11 mouse cellular contexts compared by ENCODE assay signal in genomic region chr12:79531809-79532798, GRCm38 (mm10).
DNase-seq lines count a peak whose midpoint lies in the region; ATAC-seq lines count a peak whose summit lies in the region.
"Had no signal": no experiment of that assay in that cellular context is flagged by ENCODE, and none has a peak within 500 bp of the region (broad histone marks: within the 10 kb centered on the region; RNA-seq: fewer than 3 reads in every experiment).

No protein-coding gene starts in this region.

- H3K36me3 ChIP-seq in intestine, embryonic 15.5 days = no peaks in the 10 kb centered on the region
- H3K36me3 ChIP-seq in liver, embryonic 13.5 days = no peaks in the 10 kb centered on the region
- no peaks in the 10 kb centered on the region for H3K36me3 ChIP-seq in midbrain, embryonic 11.5 days (ENCODE audit: control insufficient read depth, insufficient read depth, low read length)

- intact Hi-C loops in heart, postnatal 14 days (cut with DNase I) = no loop called here

- WGBS in intestine, embryonic 15.5 days = 47% methylated on average over 5 of the region's 5 CpGs
- 63% methylated on average over 5 of the region's 5 CpGs for WGBS in liver, embryonic 13.5 days (ENCODE audit: insufficient replicate concordance)
- WGBS in midbrain, embryonic 11.5 days = 81% methylated on average over 5 of the region's 5 CpGs

- no peaks in the 10 kb centered on the region for H3K9me3 ChIP-seq in intestine, embryonic 15.5 days
- H3K9me3 ChIP-seq in liver, embryonic 13.5 days (replicated peaks) = no peaks in the 10 kb centered on the region
- H3K9me3 ChIP-seq in midbrain, embryonic 11.5 days (ENCODE audit: control insufficient read depth, low read length) = no peaks in the 10 kb centered on the region

- H3K27me3 ChIP-seq in intestine, embryonic 15.5 days (replicated peaks) = no peaks in the 10 kb centered on the region
- no peaks in the 10 kb centered on the region for H3K27me3 ChIP-seq in liver, embryonic 13.5 days
- H3K27me3 ChIP-seq in midbrain, embryonic 11.5 days (ENCODE audit: control insufficient read depth, insufficient read depth, low read length) = no peaks in the 10 kb centered on the region
- H3K27me3 ChIP-seq: megakaryocyte, embryonic 14.5 days had no signal

- ATAC-seq in intestine, embryonic 15.5 days = peak; percentile 85
- ATAC-seq in liver, embryonic 13.5 days (ENCODE audit: low read depth) = peak; percentile 51; the same call in 1 of the 2 replicates
- ATAC-seq in midbrain, embryonic 11.5 days (ENCODE audit: low FRiP score) = no peak

- DNase-seq in heart, adult 11 months = peak; percentile 82
- DNase-seq in heart, postnatal 14 days = no peak
- peak; percentile 42 for DNase-seq in embryo, embryonic 11 days
- DNase-seq in liver, embryonic 13.5 days = no peak
- DNase-seq in frontal cortex, postnatal 14 days (ENCODE audit: low spot score in 2 of 2) = no peak
- DNase-seq in midbrain, embryonic 11.5 days (ENCODE audit: low spot score, missing footprints) = no peak
- no peak for DNase-seq in gastrocnemius, adult 8-10 months (ENCODE audit: low spot score in 2 of 2)
- DNase-seq: cerebellum, postnatal 25 days; thymus, postnatal 4 days had no signal

- peaks cover 21% of the 10 kb centered on the region for H3K4me1 ChIP-seq in intestine, embryonic 15.5 days (replicated peaks)
- H3K4me1 ChIP-seq in liver, embryonic 13.5 days (replicated peaks) = peaks cover 21% of the 10 kb centered on the region
- peaks cover 13% of the 10 kb centered on the region for H3K4me1 ChIP-seq in midbrain, embryonic 11.5 days (ENCODE audit: control insufficient read depth, insufficient read depth, low read length)
- H3K4me1 ChIP-seq: megakaryocyte, embryonic 14.5 days had no signal

- H3K9ac ChIP-seq in intestine, embryonic 15.5 days = no peak overlapping the region
- H3K9ac ChIP-seq in liver, embryonic 13.5 days = no peak overlapping the region
- H3K9ac ChIP-seq in midbrain, embryonic 11.5 days (ENCODE audit: low read length) = no peak overlapping the region

- peak overlapping the region; percentile 58; the same call in 1 of the 2 replicates for H3K27ac ChIP-seq in intestine, embryonic 15.5 days
- H3K27ac ChIP-seq in liver, embryonic 13.5 days = peak overlapping the region; percentile 61
- H3K27ac ChIP-seq in midbrain, embryonic 11.5 days (ENCODE audit: low read depth, low read length) = no peak overlapping the region

- H3K4me3 ChIP-seq in intestine, embryonic 15.5 days (replicated peaks) = no peak overlapping the region
- H3K4me3 ChIP-seq in liver, embryonic 13.5 days (replicated peaks) = no peak overlapping the region
- no peak overlapping the region for H3K4me3 ChIP-seq in midbrain, embryonic 11.5 days (ENCODE audit: low read depth, low read length)
- H3K4me3 ChIP-seq: megakaryocyte, embryonic 14.5 days had no signal

- H3K4me2 ChIP-seq in intestine, embryonic 15.5 days (replicated peaks) = 0 out of 2 replicates have a peak overlapping the region, but pooled peaks have one; percentile 24
- H3K4me2 ChIP-seq in liver, embryonic 13.5 days = no peak overlapping the region
- no peak overlapping the region for H3K4me2 ChIP-seq in midbrain, embryonic 11.5 days

Comparison
In these comparisons a context has a peak if more than half of its experiments do, and no peak if none do; other contexts are left out.
1. DNase-seq: peak in heart, adult 11 months (single experiment) and embryo, embryonic 11 days (single experiment); none in heart, postnatal 14 days (0 of 2), liver, embryonic 13.5 days (single experiment), frontal cortex, postnatal 14 days (0 of 2), midbrain, embryonic 11.5 days (single experiment) and gastrocnemius, adult 8-10 months (0 of 2).